Mouse (Mus musculus): ENCODE data around the gene Fggy. TPM values are rescaled to one million over a fixed set of nuclear protein-coding genes. Genes with fewer than 3 reads are reported as not detected.

The Fggy gene
- polyA plus RNA-seq, 1 experiment from 2014 or later = 8.2 TPM

DNA sequence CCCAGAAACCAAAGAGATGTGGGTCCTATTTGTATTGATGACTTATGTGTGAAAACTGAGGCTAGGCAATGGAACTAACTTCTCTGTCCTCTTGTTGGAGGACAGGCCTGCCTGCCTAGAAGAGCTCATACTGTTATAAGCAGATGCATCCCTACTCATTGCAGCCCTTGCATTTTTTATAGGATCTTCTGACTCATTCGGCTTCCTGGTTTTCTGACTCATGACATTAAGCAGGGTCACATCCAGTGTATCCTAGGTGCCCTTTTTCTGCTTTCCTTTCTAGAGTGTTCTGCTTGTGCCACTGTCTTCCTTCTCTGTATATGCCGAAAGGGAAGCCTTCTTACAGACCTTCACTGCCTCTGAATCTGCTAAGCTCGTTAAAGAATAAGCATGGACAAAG is 158.8 kb downstream of the Fggy start:
- ATAC-seq (ENCODE audit: low FRiP score) = no peak
- no peak for DNase-seq (ENCODE audit: low spot score, missing footprints)
- Histone ChIP-seq H3K4me1 (ENCODE audit: control insufficient read depth, insufficient read depth, low read length) (no peaks in the 10 kb centered on the region), H3K4me2 (no peak overlapping the region), H3K27me3 (ENCODE audit: control insufficient read depth, insufficient read depth, low read length) (no peaks in the 10 kb centered on the region), H3K9me3 (ENCODE audit: control insufficient read depth, low read length) (no peaks in the 10 kb centered on the region), H3K27ac (ENCODE audit: low read depth, low read length) (no peak overlapping the region), H3K4me3 (ENCODE audit: low read depth, low read length) (no peak overlapping the region), H3K36me3 (ENCODE audit: control insufficient read depth, insufficient read depth, low read length) (no peaks in the 10 kb centered on the region), H3K9ac (ENCODE audit: low read length) (no peak overlapping the region)
- 80% methylated on average over 3 of the region's 3 CpGs for WGBS

GRCm38 (mm10) chr4:95723615-95724014 is 166.3 kb downstream of the Fggy start:
- H3K4me1 ChIP-seq (ENCODE audit: control insufficient read depth, insufficient read depth, low read length) = no peaks in the 10 kb centered on the region
- H3K9ac ChIP-seq (ENCODE audit: low read length) = no peak overlapping the region
- no peak overlapping the region for H3K4me3 ChIP-seq (ENCODE audit: low read depth, low read length)
- no peaks in the 10 kb centered on the region for H3K9me3 ChIP-seq (ENCODE audit: control insufficient read depth, low read length)
- ATAC-seq (ENCODE audit: low FRiP score) (no peak), DNase-seq (ENCODE audit: low spot score, missing footprints) (no peak)
- no peaks in the 10 kb centered on the region for H3K36me3 ChIP-seq (ENCODE audit: control insufficient read depth, insufficient read depth, low read length)
- H3K27ac ChIP-seq (ENCODE audit: low read depth, low read length) = no peak overlapping the region
- H3K27me3 ChIP-seq (ENCODE audit: control insufficient read depth, insufficient read depth, low read length) = no peaks in the 10 kb centered on the region
- H3K4me2 ChIP-seq = no peak overlapping the region

DNA sequence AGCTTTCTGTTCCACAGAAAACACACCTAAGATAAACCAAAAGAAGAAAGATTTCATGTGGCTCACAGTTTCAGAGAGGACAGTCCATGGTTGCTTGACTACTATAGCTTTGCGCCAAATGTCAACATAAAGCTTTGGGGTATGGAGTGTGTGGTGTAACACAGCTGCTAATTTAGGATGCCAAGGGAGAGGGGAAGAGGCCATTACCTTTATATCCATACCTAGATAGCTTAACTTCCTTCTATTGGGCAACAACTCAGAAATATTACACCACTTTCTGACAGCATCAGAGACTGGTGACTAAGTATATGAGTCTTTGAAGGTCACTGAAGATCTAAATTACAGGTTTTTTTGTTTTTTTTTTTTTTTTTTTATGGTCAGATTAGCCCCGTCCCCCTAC is 169.1 kb downstream of the Fggy start:
- H3K36me3 ChIP-seq (ENCODE audit: control insufficient read depth, insufficient read depth, low read length) = no peaks in the 10 kb centered on the region
- H3K27ac ChIP-seq (ENCODE audit: low read depth, low read length) = no peak overlapping the region
- no peaks in the 10 kb centered on the region for H3K9me3 ChIP-seq (ENCODE audit: control insufficient read depth, low read length)
- DNase-seq (ENCODE audit: low spot score, missing footprints) (no peak), ATAC-seq (ENCODE audit: low FRiP score) (no peak)
- no peaks in the 10 kb centered on the region for H3K4me1 ChIP-seq (ENCODE audit: control insufficient read depth, insufficient read depth, low read length)
- H3K9ac ChIP-seq (ENCODE audit: low read length) = no peak overlapping the region
- H3K4me3 ChIP-seq (ENCODE audit: low read depth, low read length) = no peak overlapping the region
- no peaks in the 10 kb centered on the region for H3K27me3 ChIP-seq (ENCODE audit: control insufficient read depth, insufficient read depth, low read length)
- H3K4me2 ChIP-seq = no peak overlapping the region
- 92% methylated on average over 2 of the region's 2 CpGs for WGBS

GRCm38 (mm10) chr4:95729142-95729826 is 172.0 kb downstream of the Fggy start:
- no peak overlapping the region for H3K27ac ChIP-seq (ENCODE audit: low read depth, low read length)
- no peaks in the 10 kb centered on the region for H3K27me3 ChIP-seq (ENCODE audit: control insufficient read depth, insufficient read depth, low read length)
- DNase-seq (ENCODE audit: low spot score, missing footprints) = no peak
- 73% methylated on average over 3 of the region's 3 CpGs for WGBS
- H3K4me2 ChIP-seq = no peak overlapping the region
- H3K4me1 ChIP-seq (ENCODE audit: control insufficient read depth, insufficient read depth, low read length) = peaks cover 6% of the 10 kb centered on the region; the same call in 1 of the 2 replicates
- no peak for ATAC-seq (ENCODE audit: low FRiP score)
- no peak overlapping the region for H3K4me3 ChIP-seq (ENCODE audit: low read depth, low read length)
- H3K9me3 ChIP-seq (ENCODE audit: control insufficient read depth, low read length) = no peaks in the 10 kb centered on the region
- no peak overlapping the region for H3K9ac ChIP-seq (ENCODE audit: low read length)
- H3K36me3 ChIP-seq (ENCODE audit: control insufficient read depth, insufficient read depth, low read length) = no peaks in the 10 kb centered on the region

DNA sequence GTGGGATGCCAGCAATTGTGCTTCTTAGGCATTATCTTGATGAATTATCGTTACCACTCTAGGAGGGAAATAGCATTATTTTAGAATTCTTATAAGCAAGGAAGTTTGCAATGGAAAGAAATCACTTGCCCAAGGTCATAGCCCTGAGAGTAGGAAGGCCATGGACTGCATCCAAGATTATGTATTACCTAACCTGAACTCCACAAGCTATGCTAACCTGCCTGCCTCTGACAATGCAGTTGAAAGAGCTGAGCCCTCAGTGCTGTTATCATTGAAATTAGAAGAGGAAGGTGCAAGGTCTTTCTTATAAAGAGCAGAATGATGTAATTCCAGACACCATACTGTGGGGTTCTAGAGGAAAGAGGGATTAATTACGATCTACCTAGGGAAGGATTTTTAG is 173.8 kb downstream of the Fggy start:
- no peak overlapping the region for H3K9ac ChIP-seq (ENCODE audit: low read length)
- no peak for DNase-seq (ENCODE audit: low spot score, missing footprints)
- ATAC-seq (ENCODE audit: low FRiP score) = no peak
- H3K27ac ChIP-seq (ENCODE audit: low read depth, low read length) = no peak overlapping the region
- no peaks in the 10 kb centered on the region for H3K36me3 ChIP-seq (ENCODE audit: control insufficient read depth, insufficient read depth, low read length)
- no peaks in the 10 kb centered on the region for H3K27me3 ChIP-seq (ENCODE audit: control insufficient read depth, insufficient read depth, low read length)
- peaks cover 6% of the 10 kb centered on the region; the same call in 1 of the 2 replicates for H3K4me1 ChIP-seq (ENCODE audit: control insufficient read depth, insufficient read depth, low read length)
- no peak overlapping the region for H3K4me3 ChIP-seq (ENCODE audit: low read depth, low read length)
- no peak overlapping the region for H3K4me2 ChIP-seq
- no peaks in the 10 kb centered on the region for H3K9me3 ChIP-seq (ENCODE audit: control insufficient read depth, low read length)
- WGBS = 78% methylated on average over 2 of the region's 2 CpGs

- no peaks in the 10 kb centered on the region for H3K9me3 ChIP-seq (ENCODE audit: control insufficient read depth, low read length)
- no peak overlapping the region for H3K4me2 ChIP-seq
- no peak overlapping the region for H3K27ac ChIP-seq (ENCODE audit: low read depth, low read length)
- peaks cover 6% of the 10 kb centered on the region; the same call in 1 of the 2 replicates for H3K4me1 ChIP-seq (ENCODE audit: control insufficient read depth, insufficient read depth, low read length)
- no peak overlapping the region for H3K9ac ChIP-seq (ENCODE audit: low read length)
- peak; percentile 67; the same call in 1 of the 2 replicates for ATAC-seq (ENCODE audit: low FRiP score)
- 46% methylated on average over 6 of the region's 6 CpGs for whole genome bisulfite sequencing
- H3K27me3 ChIP-seq (ENCODE audit: control insufficient read depth, insufficient read depth, low read length) = no peaks in the 10 kb centered on the region
- no peak for DNase-seq (ENCODE audit: low spot score, missing footprints)
- no peaks in the 10 kb centered on the region for H3K36me3 ChIP-seq (ENCODE audit: control insufficient read depth, insufficient read depth, low read length)
- no peak overlapping the region for H3K4me3 ChIP-seq (ENCODE audit: low read depth, low read length)
Observed at GRCm38 (mm10) chr4:95733397-95734249, 176.3 kb downstream of the Fggy start.

DNA sequence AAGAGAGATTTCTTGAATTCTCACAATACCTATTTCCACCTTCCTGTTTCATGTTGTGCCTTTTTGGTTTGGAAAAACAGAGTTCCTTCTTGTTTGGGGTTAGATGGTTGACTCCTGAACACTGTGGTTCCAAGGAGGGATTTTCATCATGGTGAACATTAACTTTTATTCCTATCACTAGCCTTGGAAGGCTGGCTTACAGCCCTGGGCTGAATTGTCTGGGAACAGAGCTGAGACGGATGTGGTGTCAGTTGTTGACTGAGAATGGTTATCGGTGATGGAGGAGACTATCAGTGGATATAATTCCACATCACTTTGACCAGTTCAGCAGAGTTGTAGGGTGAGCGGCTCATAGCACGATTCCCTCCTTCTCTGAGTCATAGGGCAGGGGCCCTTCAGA is 178.7 kb downstream of the Fggy start:
- Histone ChIP-seq H3K4me3 (ENCODE audit: low read depth, low read length) (no peak overlapping the region), H3K27ac (ENCODE audit: low read depth, low read length) (no peak overlapping the region), H3K27me3 (ENCODE audit: control insufficient read depth, insufficient read depth, low read length) (no peaks in the 10 kb centered on the region), H3K36me3 (ENCODE audit: control insufficient read depth, insufficient read depth, low read length) (no peaks in the 10 kb centered on the region), H3K9ac (ENCODE audit: low read length) (no peak overlapping the region), H3K4me1 (ENCODE audit: control insufficient read depth, insufficient read depth, low read length) (peaks cover 6% of the 10 kb centered on the region; the same call in 1 of the 2 replicates), H3K9me3 (ENCODE audit: control insufficient read depth, low read length) (no peaks in the 10 kb centered on the region), H3K4me2 (no peak overlapping the region)
- 93% methylated on average over 4 of the region's 4 CpGs for WGBS
- DNase-seq (ENCODE audit: low spot score, missing footprints) (no peak), ATAC-seq (ENCODE audit: low FRiP score) (no peak)

DNA sequence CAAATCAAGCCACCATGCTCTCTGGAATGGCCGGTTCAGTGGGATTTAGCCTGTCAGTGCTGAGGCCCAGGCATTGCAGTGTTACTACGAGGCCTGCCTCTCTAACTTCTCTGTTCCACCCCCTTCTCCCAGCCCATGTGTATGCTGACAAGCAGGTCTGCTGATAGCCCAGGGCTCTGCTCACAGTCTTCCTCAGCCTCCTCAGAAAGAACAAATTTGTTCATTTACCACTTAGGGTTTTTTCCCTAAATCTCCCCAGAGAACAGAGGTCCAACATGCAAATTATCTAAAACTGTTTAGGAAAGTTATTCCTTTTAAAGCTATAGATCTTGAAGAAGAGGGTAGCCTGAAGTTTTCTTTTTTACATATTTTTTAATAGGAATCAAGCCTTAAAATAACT is 179.4 kb downstream of the Fggy start:
- no peak overlapping the region for H3K4me3 ChIP-seq (ENCODE audit: low read depth, low read length)
- WGBS = 54% methylated on average over 2 of the region's 2 CpGs
- ATAC-seq (ENCODE audit: low FRiP score) (no peak), DNase-seq (ENCODE audit: low spot score, missing footprints) (no peak)
- no peak overlapping the region for H3K4me2 ChIP-seq
- no peak overlapping the region for H3K9ac ChIP-seq (ENCODE audit: low read length)
- no peaks in the 10 kb centered on the region for H3K27me3 ChIP-seq (ENCODE audit: control insufficient read depth, insufficient read depth, low read length)
- peaks cover 6% of the 10 kb centered on the region; the same call in 1 of the 2 replicates for H3K4me1 ChIP-seq (ENCODE audit: control insufficient read depth, insufficient read depth, low read length)
- H3K36me3 ChIP-seq (ENCODE audit: control insufficient read depth, insufficient read depth, low read length) = no peaks in the 10 kb centered on the region
- H3K9me3 ChIP-seq (ENCODE audit: control insufficient read depth, low read length) = no peaks in the 10 kb centered on the region
- H3K27ac ChIP-seq (ENCODE audit: low read depth, low read length) = no peak overlapping the region

DNA sequence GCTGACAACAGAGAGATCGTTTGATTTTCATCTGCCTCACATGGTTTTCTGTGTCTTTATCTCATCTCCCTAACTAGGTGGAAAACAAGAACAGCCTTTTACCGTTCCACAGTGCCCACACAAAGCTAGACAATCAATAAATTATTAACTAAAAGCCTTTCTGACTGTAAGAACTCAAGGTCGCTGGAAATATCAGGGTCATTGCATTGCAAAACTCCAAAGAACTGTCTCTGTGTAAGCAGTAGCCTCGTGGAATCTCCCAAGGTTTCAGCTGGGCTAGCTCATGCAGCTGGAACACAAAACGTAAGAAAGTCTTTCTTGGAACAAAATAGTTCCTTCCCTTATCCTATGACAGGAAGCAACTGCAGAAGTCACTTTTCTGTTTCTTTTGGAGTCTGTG is 180.9 kb downstream of the Fggy start:
- ATAC-seq (ENCODE audit: low FRiP score) (no peak), DNase-seq (ENCODE audit: low spot score, missing footprints) (no peak)
- Histone ChIP-seq H3K4me2 (no peak overlapping the region), H3K4me3 (ENCODE audit: low read depth, low read length) (no peak overlapping the region), H3K9me3 (ENCODE audit: control insufficient read depth, low read length) (no peaks in the 10 kb centered on the region), H3K27ac (ENCODE audit: low read depth, low read length) (no peak overlapping the region), H3K4me1 (ENCODE audit: control insufficient read depth, insufficient read depth, low read length) (peaks cover 6% of the 10 kb centered on the region; the same call in 1 of the 2 replicates), H3K27me3 (ENCODE audit: control insufficient read depth, insufficient read depth, low read length) (no peaks in the 10 kb centered on the region), H3K9ac (ENCODE audit: low read length) (no peak overlapping the region), H3K36me3 (ENCODE audit: control insufficient read depth, insufficient read depth, low read length) (no peaks in the 10 kb centered on the region)
- 54% methylated on average over 5 of the region's 5 CpGs for WGBS
